Mouse (Mus musculus) CH12.LX (cell line): Measurements from ENCODE around the gene Gcnt2. TPM values are rescaled to one million over a fixed set of nuclear protein-coding genes. Genes with fewer than 3 reads are reported as not detected.

Source experiments
- DNase-seq: peaks from one replicate; pipeline ENCODE4 v3.0.0-alpha.2; 2013; ENCODE audit errors: extremely low read depth
- H3K27ac ChIP-seq: 2 replicates; pipeline ENCODE4 v1.5.1; 2012; ENCODE audit warnings: low read depth, mild to moderate bottlenecking, control low read depth, moderate library complexity; ENCODE audit not compliant: insufficient read depth
- H3K27me3 ChIP-seq: replicated peaks from 2 replicates; pipeline ENCODE3; 2012; ENCODE audit warnings: inconsistent platforms
- H3K36me3 ChIP-seq, 2 experiments: replicated peaks in 1 of 2; 2 replicates each; pipeline versions ENCODE3 to v1.6.1; 2012; ENCODE audit warnings: inconsistent platforms in 1 of 2, low read length in 1 of 2, mild to moderate bottlenecking in 1 of 2, mixed read lengths in 1 of 2, moderate library complexity in 1 of 2; ENCODE audit not compliant: control insufficient read depth in 1 of 2, insufficient read depth in 1 of 2
- H3K4me1 ChIP-seq, 2 experiments: 2 replicates each; pipeline ENCODE4 v1.6.1; 2012; ENCODE audit warnings: inconsistent platforms in 1 of 2, moderate library complexity in 1 of 2; ENCODE audit not compliant: insufficient read depth in 2 of 2, control insufficient read depth in 1 of 2
- H3K4me2 ChIP-seq: 2 replicates; pipeline ENCODE4 v1.6.1; 2012; ENCODE audit warnings: low read depth, mild to moderate bottlenecking, control low read depth; ENCODE audit not compliant: poor library complexity, insufficient read depth, severe bottlenecking
- H3K4me3 ChIP-seq, 3 experiments: fragments of 150-350 bp in 1 of 3; sonication (generic) in 1 of 3; replicated peaks in 1 of 3; 2 replicates each; pipeline versions ENCODE3 to v1.5.1; 2011 to 2012; ENCODE audit warnings: low read depth in 2 of 3, low read length in 2 of 3, mild to moderate bottlenecking in 2 of 3, moderate library complexity in 2 of 3, control low read depth in 1 of 3, improper control_type of control experiment in 1 of 3, inconsistent platforms in 1 of 3, mixed read lengths in 1 of 3; ENCODE audit not compliant: poor library complexity in 1 of 3
- H3K79me2 ChIP-seq: replicated peaks from 2 replicates; pipeline ENCODE4 v1.6.1; 2012; ENCODE audit warnings: mild to moderate bottlenecking, moderate library complexity; ENCODE audit not compliant: control insufficient read depth, poor library complexity, insufficient read depth, severe bottlenecking; ENCODE audit errors: extremely low read depth
- H3K9ac ChIP-seq: 2 replicates; pipeline ENCODE4 v1.6.1; 2012; ENCODE audit warnings: low read depth, mild to moderate bottlenecking, control low read depth, moderate library complexity; ENCODE audit not compliant: insufficient read depth
- H3K9me3 ChIP-seq: replicated peaks from 2 replicates; pipeline ENCODE3; 2012; ENCODE audit warnings: low read length, inconsistent platforms, mixed read lengths
- BHLHE40 ChIP-seq: IDR thresholded peaks from 2 replicates; pipeline ENCODE4 v1.6.1; 2011; ENCODE audit warnings: mild to moderate bottlenecking, low read depth, low read length, improper control_type of control experiment
- CTCF ChIP-seq, 2 experiments: IDR thresholded peaks in 1 of 2; conservative IDR thresholded peaks in 1 of 2; 2 replicates each; pipeline ENCODE4 v1.5.1; 2011 to 2012; ENCODE audit warnings: low read depth in 2 of 2, low read length in 2 of 2, improper control_type of control experiment in 1 of 2, inconsistent platforms in 1 of 2, mild to moderate bottlenecking in 1 of 2, moderate library complexity in 1 of 2
- E2F4 ChIP-seq: IDR thresholded peaks from 2 replicates; pipeline ENCODE4 v1.6.1; 2011; ENCODE audit warnings: low read depth, low read length, improper control_type of control experiment; ENCODE audit not compliant: insufficient replicate concordance
- GABPA ChIP-seq: IDR thresholded peaks from 2 replicates; pipeline ENCODE4 v1.6.1; 2012; ENCODE audit warnings: low read depth, low read length, improper control_type of control experiment, inconsistent platforms; ENCODE audit not compliant: insufficient replicate concordance
- IRF4 ChIP-seq: IDR thresholded peaks from 2 replicates; pipeline ENCODE4 v1.6.1; 2014; ENCODE audit warnings: low read depth, mild to moderate bottlenecking, inconsistent platforms, low read length, improper control_type of control experiment
- JUN ChIP-seq: IDR thresholded peaks from 2 replicates; pipeline ENCODE4 v1.6.1; 2011; ENCODE audit warnings: low read depth, mild to moderate bottlenecking, low read length, improper control_type of control experiment, moderate library complexity; ENCODE audit not compliant: insufficient read depth
- JUND ChIP-seq: conservative IDR thresholded peaks from 2 replicates; pipeline ENCODE4 v1.6.1; 2011; ENCODE audit warnings: low read depth, low read length, improper control_type of control experiment
- NRF1 ChIP-seq: IDR thresholded peaks from 2 replicates; pipeline ENCODE4 v1.6.1; 2014; ENCODE audit warnings: low read depth, mild to moderate bottlenecking, inconsistent platforms, low read length, improper control_type of control experiment, moderate library complexity
- POLR2A ChIP-seq: IDR thresholded peaks from 2 replicates; pipeline ENCODE4 v1.6.1; 2011; ENCODE audit warnings: low read depth, mild to moderate bottlenecking, improper control_type of control experiment, low read length
- RAD21 ChIP-seq: IDR thresholded peaks from 2 replicates; pipeline ENCODE4 v1.6.1; 2011; ENCODE audit warnings: low read depth, mild to moderate bottlenecking, low read length, improper control_type of control experiment, moderate library complexity
- SIN3A ChIP-seq: IDR thresholded peaks from 2 replicates; pipeline ENCODE4 v1.6.1; 2012; ENCODE audit warnings: low read length, improper control_type of control experiment, inconsistent platforms
- SMC3 ChIP-seq: IDR thresholded peaks from 2 replicates; pipeline ENCODE4 v1.6.1; 2011; ENCODE audit warnings: low read depth, low read length, improper control_type of control experiment
- UBTF ChIP-seq: IDR thresholded peaks from 2 replicates; pipeline ENCODE4 v1.6.1; 2012; ENCODE audit warnings: low read depth, mild to moderate bottlenecking, inconsistent platforms, low read length, improper control_type of control experiment, moderate library complexity
- ZC3H11A ChIP-seq: IDR thresholded peaks from 2 replicates; pipeline ENCODE4 v1.6.1; 2012; ENCODE audit warnings: low read depth, mild to moderate bottlenecking, inconsistent platforms, low read length, improper control_type of control experiment
- ZNF384 ChIP-seq: IDR thresholded peaks from 2 replicates; pipeline ENCODE4 v1.6.1; 2012; ENCODE audit warnings: low read depth, low read length, improper control_type of control experiment, inconsistent platforms
- dilution Hi-C: fragments of 300-500 bp; cut with MboI; formaldehyde crosslinking; loops from 2 replicates; pipeline ENCODE4 v1.14.3; 2020; ENCODE audit warnings: low sequenced_read_pairs; ENCODE audit not compliant: extremely low pct_unique_long_range_greater_than_20kb, extremely low pct_ligation_motif_present
- in situ Hi-C: fragments of 300-500 bp; cut with MboI; formaldehyde crosslinking; loops from 3 replicates; pipeline ENCODE4 v1.14.3; 2019; ENCODE audit warnings: low sequenced_read_pairs, low pct_ligation_motif_present, low pct_unique_long_range_greater_than_20kb, mixed read lengths
- polyA plus RNA-seq: library from polyadenylated mRNA; unstranded; fragments of >175 nt; gene quantifications from 2 replicates; pipeline ENCODE4 v1.2.1, GENCODE M21; 2012; ENCODE audit warnings: low read depth; ENCODE audit not compliant: insufficient read length
- total RNA-seq, 2 experiments: library from RNA; depleted of rRNA; stranded (reverse); fragments of 300-350 nt in 1 of 2; fragments of >200 nt in 1 of 2; gene quantifications; 2 replicates each; pipeline ENCODE4 v1.2.3; 2012 to 2014

Gene Gcnt2
- total and polyA plus RNA-seq, 3 experiments = not detected

GRCm38 (mm10) chr13:40845951-40846350 lies 13.6 kb upstream of the Gcnt2 start:
- no peak for DNase-seq
- H3K9ac ChIP-seq = no peak overlapping the region
- H3K9me3 ChIP-seq = no peaks in the 10 kb centered on the region
- H3K27ac ChIP-seq = no peak overlapping the region
- H3K36me3 ChIP-seq = no peaks in the 10 kb centered on the region
- H3K27me3 ChIP-seq = no peaks in the 10 kb centered on the region
- no peak overlapping the region for H3K4me2 ChIP-seq
- H3K4me1 ChIP-seq = peaks cover 0 to 5% of the 10 kb centered on the region in 2 experiments; a peak in 1 of 4 replicates
- H3K4me3 ChIP-seq = no peak overlapping the region
- H3K79me2 ChIP-seq = no peaks in the 10 kb centered on the region
- no peak for TF ChIP-seq ZNF384
- no peak for TF ChIP-seq NRF1
- TF ChIP-seq JUND = no peak
- TF ChIP-seq UBTF = no peak
- no peak for TF ChIP-seq GABPA
- TF ChIP-seq SIN3A = no peak
- no peak for TF ChIP-seq E2F4
- no peak for TF ChIP-seq IRF4
- TF ChIP-seq BHLHE40 = no peak
- no peak for TF ChIP-seq POLR2A
- TF ChIP-seq SMC3 = no peak
- no peak for TF ChIP-seq RAD21
- in situ Hi-C loops (loop anchor here (10.0 kb wide), 2 partner anchors 129 to 389 kb away; no protein-coding TSS in a partner anchor), dilution Hi-C loops (no loop called here)

GRCm38 (mm10) chr13:40846375-40846774 lies 13.2 kb upstream of the Gcnt2 start:
- in situ Hi-C loops = loop anchor here (10.0 kb wide), 2 partner anchors 128 to 388 kb away; no protein-coding TSS in a partner anchor
- DNase-seq = no peak
- dilution Hi-C loops = no loop called here
- no peak overlapping the region for H3K4me3 ChIP-seq
- H3K27me3 ChIP-seq = no peaks in the 10 kb centered on the region
- peaks cover 0 to 5% of the 10 kb centered on the region in 2 experiments; a peak in 1 of 4 replicates for H3K4me1 ChIP-seq
- peak in 1 of 2 experiments; percentile 32; a peak in 2 of 4 replicates for TF ChIP-seq CTCF (conservative IDR thresholded peaks at IDR 0.05 in 1 of 2, IDR thresholded peaks at IDR 0.05 in 1 of 2; ENCODE audit: low read depth in 2 of 2, low read length in 2 of 2)
- peak; percentile 8 for TF ChIP-seq RAD21
- no peak for TF ChIP-seq E2F4
- TF ChIP-seq ZC3H11A = no peak
- no peaks in the 10 kb centered on the region for H3K36me3 ChIP-seq
- no peak overlapping the region for H3K27ac ChIP-seq
- no peak overlapping the region for H3K4me2 ChIP-seq
- H3K9ac ChIP-seq = no peak overlapping the region
- H3K79me2 ChIP-seq = no peaks in the 10 kb centered on the region
- no peaks in the 10 kb centered on the region for H3K9me3 ChIP-seq

GRCm38 (mm10) chr13:40847898-40848297 lies 11.7 kb upstream of the Gcnt2 start:
- Histone ChIP-seq H3K79me2 (no peaks in the 10 kb centered on the region), H3K9me3 (no peaks in the 10 kb centered on the region), H3K4me3 (no peak overlapping the region), H3K4me1 (peaks cover 0 to 5% of the 10 kb centered on the region in 2 experiments; a peak in 1 of 4 replicates), H3K27me3 (no peaks in the 10 kb centered on the region), H3K4me2 (no peak overlapping the region), H3K9ac (no peak overlapping the region), H3K27ac (no peak overlapping the region), H3K36me3 (no peaks in the 10 kb centered on the region)
- TF ChIP-seq JUN (no peak), JUND (no peak)
- DNase-seq = no peak
- in situ Hi-C loops = loop anchor here (10.0 kb wide), 2 partner anchors 127 to 387 kb away; no protein-coding TSS in a partner anchor
- dilution Hi-C loops = no loop called here
